Mouse (Mus musculus): Measurements from ENCODE around the gene Mgat4d. TPM values are rescaled to one million over a fixed set of nuclear protein-coding genes. Genes with fewer than 3 reads are reported as not detected.
"Not testable (repeated sequence)": the region's sequence is repeated elsewhere in the genome, so short reads cannot be mapped to it uniquely, and the experiment has no call there.

Gene Mgat4d
- not detected for total RNA-seq (2021)

- DNase-seq (ENCODE audit: extremely low spot score in 1 of 2, low spot score in 1 of 2) = no peak
These were observed at the start of gene Mgat4d for GRCm38 (mm10) chr8:83348263-83348662. Mgat4d (plus strand) TSS chr8:83348471.

DNA sequence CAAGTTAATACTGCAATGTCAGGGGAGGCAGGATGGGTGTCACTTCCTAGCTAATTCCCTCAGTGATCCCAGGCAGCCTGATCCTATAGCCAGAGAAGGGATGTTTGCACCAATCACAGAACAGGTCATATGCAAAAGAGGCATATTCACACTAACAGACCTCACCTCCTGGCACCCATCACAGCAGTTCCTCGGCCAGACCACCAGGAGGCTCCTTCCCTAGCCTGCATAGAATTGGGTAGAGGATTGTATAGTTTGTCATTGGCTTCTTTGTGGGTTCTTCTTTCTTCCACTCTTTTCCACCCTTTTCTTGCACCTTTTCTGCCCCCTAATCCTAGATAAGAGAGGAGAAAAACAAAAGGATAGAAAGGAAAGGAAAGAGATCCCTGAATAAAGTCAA is 48.1 kb upstream of the Mgat4d start:
- DNase-seq (ENCODE audit: extremely low spot score in 1 of 2, low spot score in 1 of 2) = no peak

GRCm38 (mm10) chr8:83304946-83305345 is 43.3 kb upstream of the Mgat4d start:
- no peak for DNase-seq (ENCODE audit: extremely low spot score in 1 of 2, low spot score in 1 of 2)

DNA sequence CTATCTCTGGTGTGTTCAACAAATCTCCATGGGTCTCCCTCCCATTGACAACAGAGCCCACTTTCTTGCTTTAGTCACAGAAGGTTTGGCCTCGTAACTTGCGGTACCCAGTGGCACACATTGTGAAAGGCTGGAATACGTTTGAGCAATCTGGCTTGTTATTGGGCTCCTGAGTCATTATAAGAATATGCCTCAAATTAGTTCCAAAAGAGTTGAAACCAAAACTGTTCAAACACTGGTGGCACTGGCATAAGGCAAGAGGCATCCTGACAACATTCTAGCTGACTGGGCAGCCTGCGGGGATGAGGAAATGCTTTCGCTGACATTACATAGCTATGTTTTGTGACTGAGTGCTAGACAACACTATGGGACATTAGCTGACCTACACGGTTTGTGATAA is 38.4 kb upstream of the Mgat4d start:
- DNase-seq (ENCODE audit: extremely low spot score in 1 of 2, low spot score in 1 of 2) = no peak

DNA sequence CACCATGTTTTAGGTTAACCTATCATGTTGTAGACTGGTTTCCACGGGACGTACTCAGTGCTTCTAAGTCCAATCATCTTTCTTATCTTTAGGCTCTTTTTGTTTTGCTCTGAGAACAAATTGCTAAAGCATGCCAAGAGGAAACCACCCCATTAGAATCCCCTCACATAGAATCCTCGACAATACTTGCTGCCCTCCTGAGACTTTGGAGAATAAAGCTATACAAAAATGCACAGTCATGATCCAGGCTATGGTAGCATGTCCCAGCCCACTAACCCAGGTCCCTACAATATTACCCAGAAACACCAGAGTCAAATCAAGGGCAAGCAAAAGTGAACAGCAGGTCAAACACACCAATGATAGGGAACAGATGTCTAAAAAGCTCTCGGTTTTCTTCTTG is 33.2 kb upstream of the Mgat4d start:
- DNase-seq (ENCODE audit: extremely low spot score in 1 of 2, low spot score in 1 of 2) = not testable (repeated sequence)

DNA sequence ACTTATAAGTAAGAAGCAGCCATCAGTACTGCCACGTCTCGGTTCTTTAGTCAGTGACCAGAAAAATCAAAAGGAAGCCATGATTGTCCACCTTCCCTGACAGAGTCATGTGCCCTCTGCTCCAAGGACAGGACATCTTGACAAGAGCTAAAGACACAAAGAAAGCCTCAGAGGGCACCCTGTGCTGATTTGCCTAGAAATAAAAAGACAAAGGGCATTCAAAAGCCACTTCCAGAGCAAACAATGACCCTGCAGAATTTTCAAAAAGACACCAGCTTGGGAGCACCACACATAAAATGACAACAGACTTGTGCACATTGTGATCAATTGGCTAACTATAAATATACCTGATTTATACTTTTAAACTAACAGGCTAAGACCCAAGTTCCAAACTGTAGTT is 32.6 kb upstream of the Mgat4d start:
- no peak for DNase-seq (ENCODE audit: extremely low spot score in 1 of 2, low spot score in 1 of 2)

DNA sequence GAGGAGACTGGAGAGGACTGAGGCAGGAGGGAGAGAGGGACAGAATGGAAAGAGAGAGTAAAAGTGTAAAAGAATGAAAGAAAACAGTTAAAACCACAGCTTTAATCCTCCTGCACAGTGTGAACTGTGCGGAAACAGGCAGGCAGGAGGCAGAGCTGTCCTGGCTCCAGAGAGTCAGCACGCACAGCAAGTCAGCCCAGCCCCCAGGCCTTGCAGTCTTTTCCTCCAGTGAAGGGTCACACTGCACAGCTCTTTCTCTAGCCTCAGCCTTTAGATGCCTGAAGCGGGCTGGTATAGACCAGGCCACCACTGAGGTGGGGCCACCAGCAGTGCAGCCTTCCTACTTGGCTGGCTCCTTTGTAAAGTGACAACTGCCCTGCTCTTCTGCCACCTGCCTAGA is 27.7 kb upstream of the Mgat4d start:
- DNase-seq (ENCODE audit: extremely low spot score in 1 of 2, low spot score in 1 of 2) = no peak

DNA sequence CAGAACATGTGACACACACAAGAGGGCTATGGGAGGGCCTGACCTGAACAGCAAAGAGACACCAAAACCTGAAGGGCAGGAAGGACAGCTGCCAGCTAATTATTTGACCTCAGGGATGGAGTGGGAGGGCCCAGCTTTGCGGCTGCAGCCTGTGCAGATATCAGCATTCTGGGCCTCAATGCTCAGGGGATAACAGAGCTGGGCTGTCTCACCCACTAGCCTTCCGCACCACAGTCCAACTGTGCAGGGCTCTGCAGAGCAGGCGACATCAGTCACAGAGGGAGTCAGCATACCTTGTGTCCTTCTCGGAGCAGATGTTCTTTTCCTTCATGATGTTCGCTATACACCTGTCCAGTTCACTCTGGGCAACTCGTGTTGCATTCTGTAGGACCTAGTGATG is 25.9 kb upstream of the Mgat4d start:
- DNase-seq (ENCODE audit: extremely low spot score in 1 of 2, low spot score in 1 of 2) = no peak

DNA sequence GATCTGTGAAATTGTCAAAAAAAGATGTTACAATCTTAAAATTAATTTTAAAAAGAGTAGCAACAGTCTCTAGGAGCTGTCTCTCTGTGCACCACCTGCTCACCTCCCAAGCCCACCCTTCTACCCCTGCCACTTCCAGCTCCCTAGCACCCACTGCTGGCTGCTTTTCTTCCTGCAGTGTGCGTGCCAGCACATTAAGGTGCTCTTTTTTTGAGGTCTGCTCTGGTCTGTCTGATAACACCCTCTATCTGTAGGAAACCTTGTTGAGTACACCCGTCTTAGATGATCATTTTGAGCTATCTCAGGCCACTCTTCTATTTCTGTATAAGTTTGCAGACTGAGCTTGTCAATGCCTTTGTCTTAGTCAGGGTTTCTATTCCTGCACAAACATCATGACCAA is 25.2 kb upstream of the Mgat4d start:
- DNase-seq (ENCODE audit: extremely low spot score in 1 of 2, low spot score in 1 of 2) = no peak

DNA sequence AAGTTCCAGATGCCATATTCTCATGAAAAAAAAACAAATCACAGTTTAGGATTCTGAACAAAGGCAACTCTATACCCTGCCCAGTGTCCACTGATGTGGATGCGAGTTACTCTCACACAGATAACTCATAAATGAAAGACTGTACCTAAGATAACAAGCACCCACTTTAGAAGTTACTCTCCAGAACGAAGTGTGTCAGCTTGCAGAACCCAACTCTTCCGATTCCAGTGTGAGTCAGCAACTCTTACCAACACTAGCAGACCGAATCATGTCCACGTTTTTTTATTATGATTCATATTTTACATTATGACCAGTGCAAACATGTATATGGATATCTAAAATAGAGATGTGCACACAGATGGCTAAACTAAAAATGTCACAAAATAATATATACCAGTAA is 20.4 kb upstream of the Mgat4d start:
- DNase-seq (ENCODE audit: extremely low spot score in 1 of 2, low spot score in 1 of 2) = no peak

GRCm38 (mm10) chr8:83331567-83331898 is 16.7 kb upstream of the Mgat4d start:
- DNase-seq (ENCODE audit: extremely low spot score in 1 of 2, low spot score in 1 of 2) = peak; percentile 14 to 17

DNA sequence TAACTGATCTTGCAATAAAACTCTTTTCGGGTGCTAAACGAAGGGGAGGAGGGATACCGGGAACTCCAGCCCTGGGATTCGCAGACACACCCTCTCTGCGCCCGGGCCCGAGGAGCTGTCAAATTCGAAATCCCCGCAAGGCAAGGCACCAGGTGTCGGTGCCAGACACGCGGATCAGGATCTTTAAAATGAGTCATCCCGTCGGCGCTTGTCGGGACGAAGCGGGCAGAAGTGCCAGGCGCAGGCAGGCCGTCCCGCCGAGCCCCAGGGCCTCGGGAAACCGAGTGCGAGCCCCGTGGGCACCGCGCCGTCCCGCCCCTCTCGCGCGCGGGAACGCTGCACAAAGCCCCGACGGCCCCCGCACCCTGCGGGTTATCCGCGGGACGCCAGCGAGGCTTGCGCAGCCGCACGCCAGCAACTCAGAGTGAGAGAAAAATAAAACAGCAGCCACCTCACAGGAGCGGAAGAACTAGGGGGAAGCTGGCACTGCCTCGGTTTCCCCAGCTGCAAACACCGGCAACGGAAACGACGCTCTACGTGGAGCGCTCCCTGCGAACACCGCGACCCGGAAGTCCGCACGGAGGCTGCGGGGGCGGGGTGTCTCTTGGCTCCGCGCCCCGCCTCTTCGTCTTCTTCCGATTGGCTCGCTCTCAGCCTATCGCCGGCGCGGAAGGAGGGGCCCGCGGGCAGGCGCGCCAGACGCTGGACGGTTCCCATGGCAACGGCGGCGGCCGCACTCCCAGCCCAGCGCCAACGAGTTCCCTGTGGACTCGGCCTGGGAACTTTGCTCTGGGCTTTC is 16.2 kb upstream of the Mgat4d start, which contains the start of gene Elmod2:
TSS of gene Elmod2 (minus strand) at position 588 of the 799 bp plus-strand sequence.
- DNase-seq (ENCODE audit: extremely low spot score in 1 of 2, low spot score in 1 of 2) = peak; percentile 94 to 98

DNA sequence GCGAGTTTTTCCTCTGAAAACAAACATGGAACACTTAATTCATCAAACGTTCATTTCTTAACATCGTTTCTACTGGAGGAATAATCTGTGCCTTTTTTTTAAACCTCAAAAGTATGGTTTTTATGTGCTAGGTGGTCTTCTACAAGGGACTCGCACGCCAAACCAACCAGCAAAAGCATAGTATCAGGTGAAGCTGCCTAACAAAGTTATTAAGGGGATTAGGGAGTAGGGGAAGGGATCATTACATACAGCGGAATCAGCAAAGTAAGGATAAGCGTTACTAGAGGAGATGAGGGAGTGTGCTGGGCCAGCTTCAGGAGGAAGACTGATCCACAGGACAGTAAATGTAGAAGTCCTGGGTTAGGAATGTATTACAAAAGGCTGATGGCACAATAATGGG is 15.4 kb upstream of the Mgat4d start:
- no peak for DNase-seq (ENCODE audit: extremely low spot score in 1 of 2, low spot score in 1 of 2)

GRCm38 (mm10) chr8:83342076-83342475 is 6.2 kb upstream of the Mgat4d start:
- no peak for DNase-seq (ENCODE audit: extremely low spot score in 1 of 2, low spot score in 1 of 2)

DNA sequence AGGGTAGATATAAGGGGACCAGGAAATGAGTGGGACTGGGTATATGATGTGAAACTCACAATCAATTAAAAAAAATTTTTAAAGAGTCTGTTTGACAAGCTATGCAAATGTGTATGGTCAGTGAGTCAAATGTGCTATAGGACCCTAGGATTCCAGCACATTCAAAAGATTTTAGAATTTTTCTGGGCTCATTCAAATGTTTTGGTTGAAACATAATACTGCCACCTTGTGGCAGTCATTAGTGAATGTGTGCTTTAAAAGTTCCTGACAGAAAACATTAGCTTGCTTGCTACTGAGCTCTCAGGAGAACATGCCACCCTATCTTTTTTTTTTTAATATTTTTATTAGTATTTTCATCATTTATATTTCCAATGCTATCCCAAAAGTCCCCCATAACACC is 5.6 kb upstream of the Mgat4d start:
- DNase-seq (ENCODE audit: extremely low spot score in 1 of 2, low spot score in 1 of 2) = no peak

GRCm38 (mm10) chr8:83351315-83351714 is 3.0 kb downstream of the Mgat4d start:
- DNase-seq (ENCODE audit: extremely low spot score in 1 of 2, low spot score in 1 of 2) = no peak

GRCm38 (mm10) chr8:83363156-83363769 is 15.0 kb downstream of the Mgat4d start:
- no peak for DNase-seq (ENCODE audit: extremely low spot score in 1 of 2, low spot score in 1 of 2)

DNA sequence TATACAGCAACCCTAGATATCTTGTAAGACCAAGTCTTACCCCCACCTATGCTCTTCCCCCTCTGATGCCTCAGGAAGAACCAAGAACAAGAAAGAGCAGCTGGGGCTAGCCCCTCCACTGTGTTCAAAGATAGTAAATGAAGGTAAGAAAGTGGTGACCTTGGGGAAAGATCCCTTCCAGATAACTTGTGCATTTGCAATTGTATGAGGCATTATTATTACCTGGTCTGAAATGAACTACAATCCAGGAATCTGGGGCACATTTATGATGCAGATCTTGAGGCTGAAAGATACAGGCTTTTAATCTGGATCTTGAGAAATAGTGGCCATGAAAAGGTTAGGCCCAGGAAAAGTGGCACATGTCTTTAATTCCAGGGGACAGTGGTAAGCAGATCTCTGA is 29.0 kb downstream of the Mgat4d start:
- no peak for DNase-seq (ENCODE audit: extremely low spot score in 1 of 2, low spot score in 1 of 2)

GRCm38 (mm10) chr8:83380141-83380540 is 31.9 kb downstream of the Mgat4d start:
- no peak for DNase-seq (ENCODE audit: extremely low spot score in 1 of 2, low spot score in 1 of 2)

- DNase-seq (ENCODE audit: extremely low spot score in 1 of 2, low spot score in 1 of 2) = no peak
These were observed 32.7 kb downstream of the Mgat4d start for GRCm38 (mm10) chr8:83381016-83381415.

GRCm38 (mm10) chr8:83382850-83383249 is 34.6 kb downstream of the Mgat4d start:
- DNase-seq (ENCODE audit: extremely low spot score in 1 of 2, low spot score in 1 of 2) = no peak

DNA sequence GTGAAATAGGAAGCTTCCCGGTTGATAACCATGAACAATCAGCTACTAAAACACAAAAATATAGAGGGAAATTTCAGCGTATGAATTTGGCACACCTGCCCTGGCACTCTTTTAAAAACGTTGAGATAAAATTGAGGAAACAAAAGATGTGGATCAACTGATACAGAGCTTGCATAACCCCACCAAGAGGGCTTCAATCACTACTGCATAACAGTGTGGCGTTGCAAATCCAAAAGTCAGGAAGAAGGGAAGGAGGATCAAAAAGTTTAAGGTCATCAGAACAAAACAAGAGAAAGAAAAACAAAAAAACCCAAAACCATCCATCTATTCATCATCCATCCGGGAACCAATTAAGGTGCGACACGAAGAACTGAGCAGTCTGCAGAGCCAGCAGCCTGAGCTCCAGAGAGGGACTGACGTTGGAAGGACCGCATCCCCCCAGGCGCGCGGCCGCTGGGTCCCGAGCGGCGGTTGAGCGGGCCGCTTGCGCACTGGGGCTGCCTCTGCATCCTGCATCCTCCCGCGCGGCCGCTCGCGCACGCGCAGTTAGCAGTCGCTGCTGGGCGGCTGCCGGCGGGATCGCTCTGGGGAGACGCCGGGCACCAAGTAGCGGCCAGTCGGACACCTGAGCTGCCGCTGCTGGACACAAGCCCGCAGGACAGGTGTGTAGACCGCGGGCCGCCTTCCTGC is 41.2 kb downstream of the Mgat4d start, which contains the start of gene Clgn:
TSS of gene Clgn (plus strand) at position 552 of the 690 bp plus-strand sequence.
- DNase-seq (ENCODE audit: extremely low spot score in 1 of 2, low spot score in 1 of 2) = peak; percentile 65 to 70
